Mouse (Mus musculus) CH12.LX (cell line): Measurements from ENCODE around the gene Capza1.

Experiments
- BHLHE40 ChIP-seq: IDR thresholded peaks from 2 replicates; pipeline ENCODE4 v1.6.1; 2011; ENCODE audit warnings: mild to moderate bottlenecking, low read depth, low read length, improper control_type of control experiment
- CHD1 ChIP-seq: IDR thresholded peaks from 2 replicates; pipeline ENCODE4 v1.6.1; 2012; ENCODE audit warnings: low read depth, low read length, improper control_type of control experiment, inconsistent platforms
- CTCF ChIP-seq, 2 experiments: IDR thresholded peaks in 1 of 2; conservative IDR thresholded peaks in 1 of 2; 2 replicates each; pipeline ENCODE4 v1.5.1; 2011 to 2012; ENCODE audit warnings: low read depth in 2 of 2, low read length in 2 of 2, improper control_type of control experiment in 1 of 2, inconsistent platforms in 1 of 2, mild to moderate bottlenecking in 1 of 2, moderate library complexity in 1 of 2
- EP300 ChIP-seq: IDR thresholded peaks from 2 replicates; pipeline ENCODE4 v1.6.1; 2011; ENCODE audit warnings: low read length, improper control_type of control experiment
- ETS1 ChIP-seq: conservative IDR thresholded peaks from 2 replicates; pipeline ENCODE4 v1.6.1; 2012; ENCODE audit warnings: low read depth, mild to moderate bottlenecking, inconsistent platforms, low read length, improper control_type of control experiment, moderate library complexity
- GABPA ChIP-seq: IDR thresholded peaks from 2 replicates; pipeline ENCODE4 v1.6.1; 2012; ENCODE audit warnings: low read depth, low read length, improper control_type of control experiment, inconsistent platforms; ENCODE audit not compliant: insufficient replicate concordance
- MAX ChIP-seq: IDR thresholded peaks from 2 replicates; pipeline ENCODE4 v1.6.1; 2011; ENCODE audit warnings: low read length, improper control_type of control experiment
- NELFE ChIP-seq: IDR thresholded peaks from 2 replicates; pipeline ENCODE4 v1.6.1; 2011; ENCODE audit warnings: low read depth, low read length, improper control_type of control experiment
- NRF1 ChIP-seq: IDR thresholded peaks from 2 replicates; pipeline ENCODE4 v1.6.1; 2014; ENCODE audit warnings: low read depth, mild to moderate bottlenecking, inconsistent platforms, low read length, improper control_type of control experiment, moderate library complexity
- POLR2A ChIP-seq: IDR thresholded peaks from 2 replicates; pipeline ENCODE4 v1.6.1; 2011; ENCODE audit warnings: low read depth, mild to moderate bottlenecking, improper control_type of control experiment, low read length
- SIN3A ChIP-seq: IDR thresholded peaks from 2 replicates; pipeline ENCODE4 v1.6.1; 2012; ENCODE audit warnings: low read length, improper control_type of control experiment, inconsistent platforms
- UBTF ChIP-seq: IDR thresholded peaks from 2 replicates; pipeline ENCODE4 v1.6.1; 2012; ENCODE audit warnings: low read depth, mild to moderate bottlenecking, inconsistent platforms, low read length, improper control_type of control experiment, moderate library complexity
- ZMIZ1 ChIP-seq: IDR thresholded peaks from 2 replicates; pipeline ENCODE4 v1.6.1; 2012; ENCODE audit warnings: low read depth, mild to moderate bottlenecking, inconsistent platforms, low read length, improper control_type of control experiment

DNA sequence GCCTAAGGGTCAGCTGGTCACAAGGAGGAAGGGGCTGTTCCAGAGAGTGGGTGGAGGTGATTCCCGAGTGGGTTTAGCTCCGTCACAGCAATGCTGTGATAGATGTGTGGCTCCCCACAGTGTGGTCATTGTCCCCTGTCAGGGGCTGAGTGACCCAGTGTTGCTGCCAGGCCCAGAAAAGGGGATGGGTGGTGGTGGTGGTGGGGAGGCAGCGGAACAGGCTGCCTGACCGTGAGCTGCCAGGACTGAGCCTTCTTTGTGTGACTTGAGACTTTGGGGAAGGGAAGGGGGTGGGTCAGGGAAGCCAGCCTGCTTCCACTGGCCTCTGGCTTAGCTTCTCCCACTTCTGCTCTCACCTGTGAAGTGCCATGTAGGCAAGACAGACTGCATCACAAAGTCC lies 73.3 kb downstream of the Capza1 start:
- TF ChIP-seq NRF1 (no peak), UBTF (no peak), ETS1 (no peak), ZMIZ1 (no peak), CTCF (conservative IDR thresholded peaks at IDR 0.05 in 1 of 2, IDR thresholded peaks at IDR 0.05 in 1 of 2; ENCODE audit: low read depth in 2 of 2, low read length in 2 of 2) (no peak), NELFE (no peak), GABPA (no peak), EP300 (no peak), MAX (no peak), POLR2A (no peak), BHLHE40 (no peak), SIN3A (no peak), CHD1 (no peak)
